Mouse (Mus musculus): ENCODE measurements around the gene Ints14.

GRCm38 (mm10) chr9:64951161-64951657 is 9.5 kb upstream of the Ints14 start, which contains the start of gene Slc24a1:
- no peak for TF ChIP-seq CTCF (IDR thresholded peaks at IDR 0.05; ENCODE audit: borderline replicate concordance, control insufficient read depth, extremely low read depth, insufficient read depth, low read length, poor library complexity)
- TF ChIP-seq POLR2A (IDR thresholded peaks at IDR 0.05; ENCODE audit: control insufficient read depth, extremely low read depth, insufficient read depth, low read length, poor library complexity): no peak

Data from thymus, adult 2 months (tissue).